Mouse (Mus musculus) midbrain, embryonic 13.5 days (tissue): ENCODE measurements at regions not wholly inside any gene's neighbourhood (a gene's known extent, or its start where the extent isn't known, plus 50 kb on each side); places are given as distances from the start of the nearest gene placed in this dataset.

Experiments
- ATAC-seq: fragments of 200-750 bp; cut with Nextera tagmentation; 2 replicates; pipeline ENCODE4 v1.8.0; 2017; ENCODE audit warnings: mild to moderate bottlenecking, moderate TSS enrichment, moderate library complexity
- H3K27ac ChIP-seq: fragments of 300-500 bp; sonication (generic); 2 replicates; pipeline ENCODE4 v1.5.1; 2015; ENCODE audit warnings: inconsistent platforms, mild to moderate bottlenecking, moderate library complexity
- H3K27me3 ChIP-seq: fragments of 300-500 bp; sonication (generic); 2 replicates; pipeline ENCODE4 v1.6.1; 2015; ENCODE audit warnings: mild to moderate bottlenecking, inconsistent platforms
- H3K36me3 ChIP-seq: fragments of 300-500 bp; sonication (generic); 2 replicates; pipeline ENCODE4 v1.6.1; 2015; ENCODE audit warnings: mild to moderate bottlenecking, inconsistent platforms
- H3K4me1 ChIP-seq: fragments of 300-500 bp; sonication (generic); replicated peaks from 2 replicates; pipeline ENCODE4 v1.6.1; 2015; ENCODE audit warnings: inconsistent platforms
- H3K4me2 ChIP-seq: fragments of 300-500 bp; sonication (generic); replicated peaks from 2 replicates; pipeline ENCODE4 v1.6.1; 2015; ENCODE audit warnings: moderate library complexity, mild to moderate bottlenecking, inconsistent platforms
- H3K4me3 ChIP-seq: fragments of 300-500 bp; sonication (generic); replicated peaks from 2 replicates; pipeline ENCODE4 v1.5.1; 2015; ENCODE audit warnings: mild to moderate bottlenecking, inconsistent platforms
- H3K9ac ChIP-seq: fragments of 300-500 bp; sonication (generic); replicated peaks from 2 replicates; pipeline ENCODE4 v1.6.1; 2015; ENCODE audit warnings: mild to moderate bottlenecking, inconsistent platforms
- H3K9me3 ChIP-seq: fragments of 300-500 bp; sonication (generic); 2 replicates; pipeline ENCODE4 v1.6.1; 2016; ENCODE audit warnings: mild to moderate bottlenecking, inconsistent platforms
- whole genome bisulfite sequencing: fragments of 180-500 bp; shearing (Covaris S2); methylation state at CpG from one replicate; pipeline ENCODE4 v1.1.7; 2015; 5-methylcytosine and 5-hydroxymethylcytosine counted together

DNA sequence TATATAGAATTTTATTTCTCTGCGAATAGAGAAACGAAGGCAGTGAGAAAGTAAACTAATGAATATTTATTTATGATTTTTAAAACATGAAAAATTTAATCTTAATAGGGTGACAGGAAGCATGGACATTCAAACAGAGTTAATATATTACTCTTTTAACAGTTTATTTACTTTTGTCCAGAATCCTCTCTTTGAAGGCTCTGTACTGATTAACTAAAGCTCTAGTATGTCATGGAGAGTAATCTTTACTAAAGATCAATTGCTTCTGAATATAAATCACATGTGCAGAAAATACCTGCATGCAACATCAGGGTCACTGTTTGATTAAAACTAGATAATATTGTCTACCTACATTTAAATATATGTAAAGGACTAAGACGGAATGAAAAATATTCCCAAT lies 818.7 kb upstream of the Robo1 start:
- 86% methylated on average over 3 of the region's 3 CpGs for WGBS

DNA sequence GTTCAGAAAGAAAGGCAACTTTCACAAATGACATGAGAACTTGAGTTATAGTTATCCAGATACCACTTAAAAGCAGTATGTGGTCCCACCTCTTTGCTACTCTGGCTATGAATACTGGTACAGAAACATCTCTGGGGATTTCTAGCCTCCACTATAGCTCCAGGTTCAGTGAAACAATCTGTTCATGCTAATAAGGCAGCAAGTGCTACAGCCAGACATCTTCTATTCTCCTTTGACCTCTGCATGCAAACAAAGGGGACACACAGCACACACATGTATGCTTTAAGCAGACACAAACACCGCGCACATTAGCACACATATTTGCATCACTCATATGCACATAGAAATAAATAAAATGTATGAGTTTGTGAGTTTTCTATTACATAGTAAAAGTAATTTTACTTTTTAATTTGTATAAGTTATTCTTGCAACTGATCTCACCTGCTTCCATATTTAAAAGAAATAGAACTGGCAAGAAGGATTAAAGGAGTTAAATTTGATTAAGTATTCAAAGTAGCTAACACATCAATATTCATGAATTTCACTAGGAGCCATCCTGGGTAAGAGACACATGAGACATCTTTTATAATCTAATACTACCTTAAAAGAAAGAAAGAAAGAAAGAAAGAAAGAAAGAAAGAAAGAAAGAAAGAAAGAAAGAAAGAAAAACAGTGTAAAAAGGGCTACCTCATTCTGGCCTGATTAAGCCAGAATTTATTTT lies 811.5 kb upstream of the Robo1 start:
- Histone ChIP-seq H3K27me3 (no peaks in the 10 kb centered on the region), H3K36me3 (no peaks in the 10 kb centered on the region), H3K9me3 (no peaks in the 10 kb centered on the region), H3K4me3 (no peak overlapping the region), H3K4me2 (no peak overlapping the region), H3K27ac (peak overlapping the region; percentile 51), H3K4me1 (0 out of 2 replicates have a peak, but pooled peaks cover 7% of the 10 kb centered on the region), H3K9ac (no peak overlapping the region)
- WGBS: 64% methylated on average over 2 of the region's 2 CpGs
- peak; percentile 86 for ATAC-seq

More for the DNA sequence above, 818.7 kb upstream of the Robo1 start:
- no peaks in the 10 kb centered on the region for H3K9me3 ChIP-seq
- no peak overlapping the region for H3K4me3 ChIP-seq
- no peak overlapping the region for H3K4me2 ChIP-seq
- no peaks in the 10 kb centered on the region for H3K27me3 ChIP-seq
- H3K9ac ChIP-seq: no peak overlapping the region
- no peaks in the 10 kb centered on the region for H3K36me3 ChIP-seq
- ATAC-seq: no peak
- no peaks in the 10 kb centered on the region for H3K4me1 ChIP-seq
- H3K27ac ChIP-seq: no peak overlapping the region

DNA sequence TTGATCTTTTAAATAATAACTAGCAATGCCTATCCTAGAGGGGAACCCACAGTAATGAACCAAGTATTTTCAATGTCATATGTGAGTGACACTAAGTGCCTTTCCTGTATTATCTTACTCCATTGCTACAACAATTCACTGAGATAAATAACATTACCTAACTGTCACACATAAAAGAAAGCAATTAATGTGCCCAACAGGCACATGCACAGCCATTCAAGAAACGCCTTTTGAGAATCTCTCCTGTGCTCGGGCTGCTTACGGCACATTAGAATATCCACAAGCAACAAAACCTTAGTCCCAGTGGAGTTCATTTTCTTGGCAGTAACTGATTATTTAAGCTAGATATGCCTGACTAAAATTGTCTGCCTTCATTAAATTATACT lies 810.9 kb upstream of the Robo1 start:
- WGBS: 9% methylated on average over 3 of the region's 3 CpGs
- H3K27ac ChIP-seq: peak overlapping the region; percentile 62
- H3K4me3 ChIP-seq: no peak overlapping the region
- ATAC-seq: peak; percentile 70
- no peaks in the 10 kb centered on the region for H3K27me3 ChIP-seq
- no peak overlapping the region for H3K9ac ChIP-seq
- H3K9me3 ChIP-seq: no peaks in the 10 kb centered on the region
- no peaks in the 10 kb centered on the region for H3K36me3 ChIP-seq
- no peak overlapping the region for H3K4me2 ChIP-seq
- H3K4me1 ChIP-seq: 0 out of 2 replicates have a peak, but pooled peaks cover 7% of the 10 kb centered on the region

DNA sequence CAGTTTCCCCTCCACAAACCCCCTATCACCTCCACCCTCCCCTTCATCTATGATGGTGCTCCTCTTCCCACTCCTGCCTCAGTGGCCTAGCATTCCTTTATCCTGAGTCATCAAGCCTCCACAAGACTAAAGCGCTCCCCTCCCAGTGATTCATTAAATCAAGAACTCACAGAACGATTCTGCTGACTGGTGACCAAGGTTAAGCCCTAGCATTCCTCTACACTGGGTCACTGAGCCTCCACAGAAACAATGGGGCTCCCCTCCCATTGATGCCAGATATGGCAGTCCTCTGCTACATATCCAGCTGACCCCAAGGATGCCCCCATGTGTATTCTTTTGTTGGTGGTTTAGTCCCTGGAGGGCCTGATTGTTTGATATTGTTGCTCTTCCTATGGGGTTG lies 796.7 kb upstream of the Robo1 start:
- Histone ChIP-seq H3K27me3 (no peaks in the 10 kb centered on the region), H3K9me3 (no peaks in the 10 kb centered on the region), H3K4me2 (no peak overlapping the region), H3K9ac (no peak overlapping the region), H3K4me3 (no peak overlapping the region), H3K36me3 (no peaks in the 10 kb centered on the region), H3K27ac (no peak overlapping the region), H3K4me1 (no peaks in the 10 kb centered on the region)
- no peak for ATAC-seq
- 53% methylated on average over 2 of the region's 2 CpGs for WGBS

DNA sequence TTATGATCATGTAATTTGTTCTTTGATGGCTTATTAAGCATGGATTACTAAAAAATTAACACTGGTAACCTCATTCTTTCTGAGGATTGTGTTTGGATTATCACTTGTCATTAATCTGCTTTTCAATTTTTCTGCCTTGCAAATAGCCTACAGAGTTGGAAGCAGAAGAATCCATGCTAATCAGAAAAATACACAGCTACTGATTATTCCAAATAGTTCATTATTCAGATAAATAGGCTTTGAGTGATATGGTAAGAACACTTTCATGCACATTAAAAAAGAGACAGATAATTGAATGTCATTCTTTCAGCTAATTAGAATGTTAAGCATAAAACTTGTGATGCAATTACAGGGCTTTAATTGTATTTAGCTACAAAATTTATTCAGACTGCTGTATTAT lies 768.8 kb upstream of the Robo1 start:
- no peak overlapping the region for H3K27ac ChIP-seq
- H3K9ac ChIP-seq: no peak overlapping the region
- H3K36me3 ChIP-seq: no peaks in the 10 kb centered on the region
- ATAC-seq: no peak
- no peaks in the 10 kb centered on the region for H3K27me3 ChIP-seq
- H3K4me1 ChIP-seq: no peaks in the 10 kb centered on the region
- H3K4me3 ChIP-seq: no peak overlapping the region
- H3K4me2 ChIP-seq: no peak overlapping the region
- no peaks in the 10 kb centered on the region for H3K9me3 ChIP-seq
